Mouse (Mus musculus): ENCODE measurements around the gene Nupr1. TPM values are rescaled to one million over a fixed set of nuclear protein-coding genes. Genes with fewer than 3 reads are reported as not detected.

The Nupr1 gene
- 48.1 and 102 TPM in 2 replicates for polyA plus RNA-seq (2012; rRNA removed)

- no peak for DNase-seq
- 87% methylated on average over 4 of the region's 4 CpGs for whole genome bisulfite sequencing
- H3K4me3 ChIP-seq (replicated peaks; ENCODE audit: extremely low read depth, low read depth, low read length) = no peak within 1 kb of the TSS
- H3K4me1 ChIP-seq (ENCODE audit: control insufficient read depth, insufficient read depth, low read length) = peaks cover 6% of the 10 kb centered on the region
- TF ChIP-seq CTCF (IDR thresholded peaks at IDR 0.05; ENCODE audit: insufficient read depth, low read length) = no peak
- no peak for TF ChIP-seq POLR2A (IDR thresholded peaks at IDR 0.05; ENCODE audit: borderline replicate concordance, extremely low read depth, low read depth, low read length)
Observed at GRCm38 (mm10) chr7:126630824-126631518, at the start of gene Nupr1. Gene Nupr1, minus strand, starts transcription at chr7:126630861.

DNA sequence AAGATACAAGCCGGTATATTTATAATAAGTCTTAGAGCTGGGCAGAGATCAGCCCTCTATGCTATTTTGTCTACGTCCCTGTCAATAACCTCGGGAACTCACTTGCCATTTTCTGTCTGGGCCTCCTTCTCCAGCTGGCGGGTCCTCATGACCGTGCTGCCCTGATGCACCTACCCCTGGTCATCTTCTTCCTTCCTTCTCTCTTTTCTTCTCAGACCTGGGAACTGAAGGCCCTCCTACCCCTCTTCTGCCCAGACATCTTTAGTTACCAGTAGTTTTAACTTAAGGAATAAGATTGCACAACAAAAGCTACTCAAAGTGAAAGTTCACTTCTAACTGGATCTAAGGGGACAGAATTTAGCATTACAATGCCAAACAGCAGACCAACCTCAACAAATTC is 49.0 kb upstream of the Nupr1 start:
- Histone ChIP-seq H3K4me1 (ENCODE audit: control insufficient read depth, insufficient read depth, low read length) (peaks cover 22% of the 10 kb centered on the region), H3K4me3 (replicated peaks; ENCODE audit: extremely low read depth, low read depth, low read length) (no peak overlapping the region)
- TF ChIP-seq POLR2A (IDR thresholded peaks at IDR 0.05; ENCODE audit: borderline replicate concordance, extremely low read depth, low read depth, low read length) = no peak
- TF ChIP-seq CTCF (IDR thresholded peaks at IDR 0.05; ENCODE audit: insufficient read depth, low read length) = no peak
- WGBS = 88% methylated on average over 5 of the region's 5 CpGs
- DNase-seq = no peak

DNA sequence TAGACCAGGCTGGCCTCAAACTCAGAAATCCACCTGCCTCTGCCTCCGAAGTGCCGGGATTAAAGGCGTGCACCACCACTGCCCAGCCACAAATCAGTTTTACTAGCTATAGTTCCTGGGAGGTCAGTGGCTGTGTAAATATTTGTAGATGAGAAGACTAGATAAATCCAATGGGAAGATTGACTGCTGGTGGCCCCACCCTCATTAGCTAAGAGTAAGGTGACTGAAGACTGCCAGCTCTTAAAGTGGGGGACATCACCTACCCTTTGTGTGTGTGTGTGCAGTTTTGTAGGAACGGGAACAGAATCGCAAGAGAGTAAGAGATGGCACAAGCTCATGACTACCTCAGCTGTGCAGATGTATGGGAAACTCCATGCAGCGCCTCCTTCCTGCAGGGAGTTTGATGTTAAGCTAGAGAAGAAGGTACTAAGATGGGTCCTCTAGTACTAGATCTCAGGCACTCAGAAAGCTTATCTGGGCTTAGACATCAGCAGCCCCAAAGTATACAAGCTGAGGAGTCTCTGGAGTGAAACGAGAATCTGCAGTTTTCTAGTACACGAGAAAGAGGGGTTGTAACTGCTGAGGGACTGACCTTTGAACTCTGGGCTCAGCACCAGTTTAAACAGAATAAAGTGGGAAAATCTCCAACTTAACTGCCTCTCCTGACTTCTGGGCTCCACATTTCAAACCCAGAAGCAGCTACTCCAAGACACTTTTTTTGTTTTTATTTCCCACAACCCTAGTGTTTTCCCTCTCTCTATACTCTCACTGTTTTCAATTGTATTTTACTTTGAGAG is 48.1 kb upstream of the Nupr1 start:
- 58% methylated on average over 8 of the region's 8 CpGs for WGBS
- no peak for DNase-seq
- H3K4me3 ChIP-seq (replicated peaks; ENCODE audit: extremely low read depth, low read depth, low read length) = no peak overlapping the region
- TF ChIP-seq POLR2A (IDR thresholded peaks at IDR 0.05; ENCODE audit: borderline replicate concordance, extremely low read depth, low read depth, low read length) (no peak), CTCF (IDR thresholded peaks at IDR 0.05; ENCODE audit: insufficient read depth, low read length) (no peak)
- H3K4me1 ChIP-seq (ENCODE audit: control insufficient read depth, insufficient read depth, low read length) = peaks cover 26% of the 10 kb centered on the region

- TF ChIP-seq POLR2A (IDR thresholded peaks at IDR 0.05; ENCODE audit: borderline replicate concordance, extremely low read depth, low read depth, low read length) (no peak), CTCF (IDR thresholded peaks at IDR 0.05; ENCODE audit: insufficient read depth, low read length) (no peak)
- WGBS = 35% methylated on average over 4 of the region's 4 CpGs
- peaks cover 26% of the 10 kb centered on the region for H3K4me1 ChIP-seq (ENCODE audit: control insufficient read depth, insufficient read depth, low read length)
Observed at GRCm38 (mm10) chr7:126676631-126677220, 46.1 kb upstream of the Nupr1 start.

GRCm38 (mm10) chr7:126676207-126676606 is 45.5 kb upstream of the Nupr1 start, which contains the start of gene Sult1a1:
Gene Sult1a1, minus strand, starts transcription at chr7:126676432.
- peak; percentile 67 for DNase-seq
- Histone ChIP-seq H3K4me3 (replicated peaks; ENCODE audit: extremely low read depth, low read depth, low read length) (peak within 1 kb of the TSS; percentile 77), H3K4me1 (ENCODE audit: control insufficient read depth, insufficient read depth, low read length) (peaks cover 26% of the 10 kb centered on the region)
- TF ChIP-seq POLR2A (IDR thresholded peaks at IDR 0.05; ENCODE audit: borderline replicate concordance, extremely low read depth, low read depth, low read length) (peak; percentile 87; the same call in 1 of the 2 replicates), CTCF (IDR thresholded peaks at IDR 0.05; ENCODE audit: insufficient read depth, low read length) (no peak)
- 4% methylated on average over 1 of the region's 1 CpGs for WGBS

More at GRCm38 (mm10) chr7:126676631-126677220, 46.1 kb upstream of the Nupr1 start:
- H3K4me3 ChIP-seq (replicated peaks; ENCODE audit: extremely low read depth, low read depth, low read length) = no peak overlapping the region
- DNase-seq = no peak

- WGBS = 97% methylated on average over 8 of the region's 8 CpGs
- peaks cover 28% of the 10 kb centered on the region for H3K4me1 ChIP-seq (ENCODE audit: control insufficient read depth, insufficient read depth, low read length)
- DNase-seq = no peak
- H3K4me3 ChIP-seq (replicated peaks; ENCODE audit: extremely low read depth, low read depth, low read length) = peak overlapping the region; percentile 77
- TF ChIP-seq CTCF (IDR thresholded peaks at IDR 0.05; ENCODE audit: insufficient read depth, low read length) = no peak
- TF ChIP-seq POLR2A (IDR thresholded peaks at IDR 0.05; ENCODE audit: borderline replicate concordance, extremely low read depth, low read depth, low read length) = no peak
Observed at GRCm38 (mm10) chr7:126675104-126675503, 44.4 kb upstream of the Nupr1 start.

DNA sequence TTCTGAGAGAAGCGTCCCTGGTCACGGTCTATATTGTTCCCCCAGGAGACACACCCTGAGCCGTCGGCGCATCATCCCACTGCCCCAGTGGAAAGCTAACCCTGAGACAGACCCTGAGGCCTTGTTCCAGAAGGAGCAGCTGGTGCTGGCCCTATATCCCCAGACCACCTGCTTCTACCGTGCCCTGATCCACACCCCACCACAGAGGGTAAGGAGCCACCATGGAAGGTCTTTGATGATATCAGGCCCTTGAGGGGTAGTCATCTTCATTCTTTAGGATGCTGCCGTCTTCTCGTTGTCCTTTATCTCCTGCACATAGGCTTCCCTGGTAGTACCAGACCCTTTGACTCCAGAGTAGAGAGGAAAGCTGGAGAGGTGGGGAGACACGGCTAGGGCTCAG is 41.5 kb upstream of the Nupr1 start:
- no peak for DNase-seq
- TF ChIP-seq CTCF (IDR thresholded peaks at IDR 0.05; ENCODE audit: insufficient read depth, low read length) (no peak), POLR2A (IDR thresholded peaks at IDR 0.05; ENCODE audit: borderline replicate concordance, extremely low read depth, low read depth, low read length) (no peak)
- Histone ChIP-seq H3K4me3 (replicated peaks; ENCODE audit: extremely low read depth, low read depth, low read length) (no peak overlapping the region), H3K4me1 (ENCODE audit: control insufficient read depth, insufficient read depth, low read length) (peaks cover 28% of the 10 kb centered on the region)
- 92% methylated on average over 9 of the region's 9 CpGs for WGBS

GRCm38 (mm10) chr7:126670152-126670551 is 39.5 kb upstream of the Nupr1 start:
- Histone ChIP-seq H3K4me3 (replicated peaks; ENCODE audit: extremely low read depth, low read depth, low read length) (no peak overlapping the region), H3K4me1 (ENCODE audit: control insufficient read depth, insufficient read depth, low read length) (peaks cover 16% of the 10 kb centered on the region)
- TF ChIP-seq POLR2A (IDR thresholded peaks at IDR 0.05; ENCODE audit: borderline replicate concordance, extremely low read depth, low read depth, low read length) (no peak), CTCF (IDR thresholded peaks at IDR 0.05; ENCODE audit: insufficient read depth, low read length) (no peak)
- 73% methylated on average over 3 of the region's 3 CpGs for WGBS
- DNase-seq = no peak

DNA sequence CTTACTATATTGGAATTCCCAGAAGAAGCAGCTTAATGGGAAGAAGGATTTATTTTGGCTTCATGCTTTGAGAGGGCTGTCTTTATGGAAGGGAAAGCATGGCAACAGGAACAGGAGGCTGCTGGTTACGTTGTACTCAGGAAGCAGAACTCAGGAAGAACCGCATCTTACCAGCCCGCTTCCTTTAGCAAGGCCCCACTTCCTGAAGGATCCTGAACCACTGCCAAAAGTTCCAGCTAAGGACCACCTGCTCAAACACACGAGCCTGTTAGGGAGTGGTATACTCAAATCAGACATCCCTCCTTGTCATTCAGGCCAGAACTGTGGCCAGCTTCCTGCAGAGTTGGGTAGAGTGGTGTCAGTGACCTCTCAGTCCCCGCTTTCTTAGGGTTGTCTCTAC is 37.8 kb upstream of the Nupr1 start:
- no peak overlapping the region for H3K4me3 ChIP-seq (replicated peaks; ENCODE audit: extremely low read depth, low read depth, low read length)
- WGBS = 49% methylated on average over 5 of the region's 5 CpGs
- H3K4me1 ChIP-seq (ENCODE audit: control insufficient read depth, insufficient read depth, low read length) = peaks cover 13% of the 10 kb centered on the region
- no peak for DNase-seq
- TF ChIP-seq POLR2A (IDR thresholded peaks at IDR 0.05; ENCODE audit: borderline replicate concordance, extremely low read depth, low read depth, low read length) (no peak), CTCF (IDR thresholded peaks at IDR 0.05; ENCODE audit: insufficient read depth, low read length) (no peak)
